Mouse (Mus musculus): ENCODE results near the gene Fgf5.

Fgf5 gene

GRCm38 (mm10) chr5:98253838-98254821, at the start of gene Fgf5:
Gene Fgf5 (plus strand): TSS chr5:98254184.
- peak; percentile 23 for DNase-seq

GRCm38 (mm10) chr5:98212501-98212900, 41.5 kb upstream of the Fgf5 start:
- no peak for DNase-seq

- DNase-seq: no peak
Observed at GRCm38 (mm10) chr5:98221956-98222355, 32.0 kb upstream of the Fgf5 start.

GRCm38 (mm10) chr5:98226710-98227109, 27.3 kb upstream of the Fgf5 start:
- no peak for DNase-seq

- DNase-seq: peak; percentile 61
Observed at GRCm38 (mm10) chr5:98229456-98229855, 24.5 kb upstream of the Fgf5 start.

GRCm38 (mm10) chr5:98238466-98238865, 15.5 kb upstream of the Fgf5 start:
- no peak for DNase-seq

GRCm38 (mm10) chr5:98241322-98241829, 12.6 kb upstream of the Fgf5 start:
- DNase-seq: no peak

GRCm38 (mm10) chr5:98245303-98245702, 8.7 kb upstream of the Fgf5 start:
- DNase-seq: no peak

- no peak for DNase-seq
Observed at GRCm38 (mm10) chr5:98245976-98246375, 8.0 kb upstream of the Fgf5 start.

GRCm38 (mm10) chr5:98246826-98247225, 7.2 kb upstream of the Fgf5 start:
- DNase-seq: no peak

GRCm38 (mm10) chr5:98247516-98247915, 6.5 kb upstream of the Fgf5 start:
- DNase-seq: no peak

- DNase-seq: no peak
Observed at GRCm38 (mm10) chr5:98253147-98253546, 837 bp upstream of the Fgf5 start.

- no peak for DNase-seq
Observed at GRCm38 (mm10) chr5:98255176-98255575, 1.2 kb downstream of the Fgf5 start.

GRCm38 (mm10) chr5:98255760-98256490, 1.9 kb downstream of the Fgf5 start:
- peak; percentile 17 for DNase-seq

GRCm38 (mm10) chr5:98275318-98275818, 21.4 kb downstream of the Fgf5 start:
- DNase-seq: no peak

- DNase-seq: no peak
Observed at GRCm38 (mm10) chr5:98281993-98282392, 28.0 kb downstream of the Fgf5 start.

- DNase-seq: no peak
Observed at GRCm38 (mm10) chr5:98283696-98284478, 29.9 kb downstream of the Fgf5 start.

GRCm38 (mm10) chr5:98290642-98291041, 36.7 kb downstream of the Fgf5 start:
- DNase-seq: no peak

- DNase-seq: no peak
Observed at GRCm38 (mm10) chr5:98292388-98293048, 38.5 kb downstream of the Fgf5 start.

- DNase-seq: no peak
Observed at GRCm38 (mm10) chr5:98293049-98293715, 39.2 kb downstream of the Fgf5 start.

- no peak for DNase-seq
Observed at GRCm38 (mm10) chr5:98300079-98300478, 46.1 kb downstream of the Fgf5 start.

All from cerebellum, adult 8-10 months (tissue).